Mouse (Mus musculus) Patski (cell line): ENCODE results near the gene Mex3d. TPM values are rescaled to one million over a fixed set of nuclear protein-coding genes. Genes with fewer than 3 reads are reported as not detected.

Experiments
- ATAC-seq: fragments of 100-300 bp; one replicate; pipeline ENCODE4 v1.8.0; 2021
- CTCF ChIA-PET: fragments of 350-600 bp; sonication (Branson Sonifier 250); formaldehyde crosslinking; loops from one replicate; lab custom pipeline; 2022; ENCODE audit warnings: inconsistent platforms; lab: Charles Lee
- POLR2A ChIA-PET: fragments of 350-600 bp; sonication (Branson Sonifier 250); formaldehyde crosslinking; loops from one replicate; lab custom pipeline; 2022; ENCODE audit warnings: antibody characterized with exemption, inconsistent platforms; lab: Charles Lee
- DNase-seq: peaks from one replicate; pipeline ENCODE4 v3.0.0-alpha.2; 2011; ENCODE audit warnings: low read depth, low spot score
- H3K27me3 ChIP-seq: fragments of 371-371 bp; one replicate; pipeline ENCODE4 v1.5.1; 2021
- CTCF ChIP-seq: fragments of 100-300 bp; IDR thresholded peaks from one replicate; pipeline ENCODE4 v1.5.1; 2021
- in situ Hi-C: fragments of 300-500 bp; cut with MboI; formaldehyde crosslinking; loops from 3 replicates; pipeline ENCODE4 v1.11.1; 2018; ENCODE audit warnings: low pct_unique_long_range_greater_than_20kb, mixed read lengths
- polyA plus RNA-seq: library from polyadenylated mRNA; unstranded; gene quantifications from one replicate; pipeline ENCODE4 v1.2.3, GENCODE M21; 2021

Gene Mex3d
- polyA plus RNA-seq, 1 experiment from 2014 or later: 30.6 TPM

- ATAC-seq: no peak
- no peak for DNase-seq
- in situ Hi-C loops: no loop called here
- H3K27me3 ChIP-seq: no peaks in the 10 kb centered on the region
- TF ChIP-seq CTCF: no peak
- POLR2A ChIA-PET: interaction anchor here (1.2 kb wide), 1 partner anchor 9 kb away, joined by 3 read pairs; no protein-coding TSS in a partner anchor
- CTCF ChIA-PET: no interaction called here
Observed at GRCm38 (mm10) chr10:80417371-80417770, 29.9 kb upstream of the Mex3d start.

- ATAC-seq (no peak), DNase-seq (no peak)
- ChIA-PET CTCF (interaction anchor here (1.3 kb wide), 1 partner anchor 10 kb away, joined by 4 read pairs; no protein-coding TSS in a partner anchor), POLR2A (no interaction called here)
- no peak for TF ChIP-seq CTCF
- H3K27me3 ChIP-seq: no peaks in the 10 kb centered on the region
- in situ Hi-C loops: no loop called here
Observed at GRCm38 (mm10) chr10:80415566-80415965, 28.1 kb upstream of the Mex3d start.

DNA sequence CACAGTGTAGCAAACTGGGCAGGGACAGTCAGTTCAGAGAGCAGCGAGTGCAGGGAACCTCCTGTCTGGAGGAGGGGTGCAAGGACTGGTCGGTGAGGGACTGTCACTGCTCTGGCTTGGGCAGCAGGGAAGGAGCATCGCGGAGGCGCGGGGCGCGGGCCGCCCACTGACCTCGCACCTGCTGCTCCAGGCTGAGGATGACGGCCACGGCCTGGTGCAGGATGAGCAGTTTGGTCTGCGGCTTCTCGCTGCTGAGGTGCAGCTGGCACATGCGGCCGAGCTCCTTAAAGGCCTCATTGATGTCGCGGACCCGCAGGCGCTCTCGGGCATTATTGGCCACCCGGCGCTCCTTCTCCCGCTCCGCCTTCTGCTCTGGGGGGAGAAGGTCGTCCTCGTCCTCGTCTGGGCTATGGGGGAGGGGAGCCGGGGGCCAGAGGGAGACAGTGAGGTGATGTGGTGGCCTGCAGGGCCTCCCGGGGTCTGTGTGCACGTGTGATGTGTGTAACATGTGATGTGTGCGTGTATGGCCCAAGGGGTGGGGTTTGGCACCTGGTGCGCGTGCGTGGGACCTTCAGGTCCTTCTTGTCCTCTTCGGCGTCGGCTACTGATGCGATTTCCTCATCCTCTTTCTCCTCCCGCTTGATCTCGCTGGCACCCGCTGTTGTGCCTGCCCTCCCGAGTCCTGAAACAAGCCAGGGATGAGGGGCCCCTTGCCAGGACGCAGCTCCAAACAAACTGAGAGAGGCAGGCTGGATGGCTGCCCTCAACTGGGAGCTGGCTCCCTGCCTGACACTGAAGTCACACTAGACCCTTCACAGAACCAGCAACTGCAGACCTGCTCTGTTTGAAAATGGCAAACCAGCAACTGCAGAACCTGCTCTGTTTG, 25.4 kb upstream of the Mex3d start:
- ATAC-seq: no peak
- ChIA-PET POLR2A (no interaction called here), CTCF (no interaction called here)
- in situ Hi-C loops: no loop called here
- H3K27me3 ChIP-seq: no peaks in the 10 kb centered on the region
- TF ChIP-seq CTCF: no peak
- DNase-seq: no peak

DNA sequence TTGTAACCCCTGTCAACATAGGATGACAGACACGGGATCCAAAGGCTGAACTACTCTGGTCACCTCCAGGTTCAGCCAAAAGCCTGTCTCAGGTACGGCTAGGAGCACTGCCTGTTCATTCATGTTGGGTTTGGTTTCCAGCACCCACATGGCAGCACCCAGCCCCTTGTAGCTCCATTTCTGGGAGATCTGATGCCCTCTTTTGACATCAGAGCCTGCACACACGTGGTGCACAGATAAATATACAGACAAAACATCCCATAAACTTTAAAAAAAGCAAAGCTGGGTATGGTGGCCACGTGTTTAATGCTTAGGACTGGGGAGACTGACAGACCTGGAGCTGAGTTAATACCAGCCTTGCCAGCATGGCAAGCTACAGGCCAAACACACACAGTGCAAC, 20.5 kb upstream of the Mex3d start:
- in situ Hi-C loops: no loop called here
- CTCF ChIA-PET: interaction anchor here (0.7 kb wide), 1 partner anchor 15 kb away, joined by 3 read pairs; no protein-coding TSS in a partner anchor
- DNase-seq (no peak), ATAC-seq (no peak)
- no peak for TF ChIP-seq CTCF
- POLR2A ChIA-PET: interaction anchor here (1.1 to 1.5 kb wide), 3 partner anchors 10 to 64 kb away, joined by 3 to 4 read pairs (median 3); no protein-coding TSS in a partner anchor
- H3K27me3 ChIP-seq: no peaks in the 10 kb centered on the region

DNA sequence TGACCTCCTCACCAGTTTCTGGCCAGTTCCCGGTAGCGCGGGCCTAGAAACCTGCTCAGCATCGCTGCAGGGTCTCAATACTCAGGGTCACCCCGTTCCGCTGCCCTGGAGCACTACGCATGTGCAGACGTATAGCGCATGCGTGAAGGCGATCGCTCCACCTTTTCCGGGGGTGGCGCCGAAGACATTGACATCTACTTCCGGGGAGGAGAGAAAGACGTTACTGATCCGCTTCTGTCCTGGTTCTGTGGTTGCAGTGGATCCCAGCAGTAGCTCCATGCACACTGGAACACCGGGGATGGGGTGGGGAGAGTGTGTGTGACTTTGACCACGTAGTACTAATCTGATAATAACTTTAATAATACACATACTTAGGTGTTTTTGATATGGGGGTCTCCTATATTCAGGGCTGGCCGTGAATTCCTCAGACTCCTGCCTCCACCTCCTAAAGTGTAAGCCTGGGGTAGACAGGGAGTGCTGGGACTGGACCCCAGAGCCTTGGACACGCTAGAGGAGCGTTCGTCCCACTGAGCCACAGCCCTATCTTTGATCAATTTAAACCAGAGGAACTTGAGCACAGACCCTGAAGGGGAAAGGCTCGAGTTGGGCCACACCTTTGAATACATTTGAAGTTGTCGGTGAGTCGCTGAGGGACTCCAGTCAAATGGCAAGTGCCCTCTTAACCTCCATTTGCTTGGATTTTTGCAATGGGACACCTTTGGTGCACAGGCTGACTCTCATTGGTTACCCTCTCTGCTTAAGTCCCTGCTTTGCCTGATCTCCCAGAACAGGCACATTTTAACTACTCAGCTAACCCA, 19.4 kb upstream of the Mex3d start, which contains the start of gene Uqcr11:
Gene Uqcr11, minus strand, starts transcription at position 147 of the 818 bp plus-strand sequence.
- POLR2A ChIA-PET: interaction anchor here (0.6 to 1.5 kb wide), 3 partner anchors 15 to 25 kb away, joined by 3 to 7 read pairs (median 4); no protein-coding TSS in a partner anchor
- CTCF ChIA-PET: interaction anchor here (1.0 kb wide), 1 partner anchor 31 kb away, joined by 3 read pairs; no protein-coding TSS in a partner anchor
- peak; percentile 54 for ATAC-seq
- in situ Hi-C loops: no loop called here
- TF ChIP-seq CTCF: no peak
- H3K27me3 ChIP-seq: no peaks in the 10 kb centered on the region
- DNase-seq: no peak

DNA sequence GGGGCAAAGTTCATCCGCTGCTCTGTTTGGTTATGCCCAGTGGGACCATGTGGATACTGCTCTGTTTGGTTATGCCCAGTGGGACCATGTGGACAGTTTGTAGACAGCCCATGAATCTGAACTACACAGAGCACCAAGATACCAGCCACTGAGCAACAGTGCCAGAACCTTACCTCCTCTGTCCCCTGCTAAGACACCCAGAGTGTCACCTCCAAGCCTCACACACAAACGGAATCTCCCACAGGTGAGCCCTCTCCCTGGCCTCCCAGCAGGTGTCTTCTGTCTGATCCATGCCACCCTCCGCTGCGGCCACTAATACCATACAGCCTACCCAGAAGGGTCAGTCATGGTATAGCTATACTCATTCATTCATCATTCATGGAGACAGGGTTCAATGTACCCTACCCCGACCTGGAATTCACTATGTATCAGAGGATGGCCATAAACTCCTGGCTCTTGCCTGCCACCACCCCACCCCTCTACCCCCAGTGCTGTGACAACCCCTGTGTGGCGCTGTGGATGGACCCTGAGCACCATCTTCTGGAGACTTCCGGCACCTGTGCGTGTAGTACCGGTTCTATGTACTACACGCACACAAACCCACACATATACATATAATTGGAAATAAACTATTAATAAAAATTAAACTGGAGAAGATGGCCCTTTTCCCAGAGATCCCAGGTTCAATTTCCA, 18.2 kb upstream of the Mex3d start:
- ChIA-PET POLR2A (interaction anchor here (1.1 to 1.5 kb wide), 2 partner anchors 19 to 26 kb away, joined by 3 to 7 read pairs; no protein-coding TSS in a partner anchor), CTCF (interaction anchor here (1.0 kb wide), 1 partner anchor 30 kb away, joined by 3 read pairs; no protein-coding TSS in a partner anchor)
- in situ Hi-C loops: no loop called here
- no peak for TF ChIP-seq CTCF
- no peaks in the 10 kb centered on the region for H3K27me3 ChIP-seq
- DNase-seq (no peak), ATAC-seq (no peak)

DNA sequence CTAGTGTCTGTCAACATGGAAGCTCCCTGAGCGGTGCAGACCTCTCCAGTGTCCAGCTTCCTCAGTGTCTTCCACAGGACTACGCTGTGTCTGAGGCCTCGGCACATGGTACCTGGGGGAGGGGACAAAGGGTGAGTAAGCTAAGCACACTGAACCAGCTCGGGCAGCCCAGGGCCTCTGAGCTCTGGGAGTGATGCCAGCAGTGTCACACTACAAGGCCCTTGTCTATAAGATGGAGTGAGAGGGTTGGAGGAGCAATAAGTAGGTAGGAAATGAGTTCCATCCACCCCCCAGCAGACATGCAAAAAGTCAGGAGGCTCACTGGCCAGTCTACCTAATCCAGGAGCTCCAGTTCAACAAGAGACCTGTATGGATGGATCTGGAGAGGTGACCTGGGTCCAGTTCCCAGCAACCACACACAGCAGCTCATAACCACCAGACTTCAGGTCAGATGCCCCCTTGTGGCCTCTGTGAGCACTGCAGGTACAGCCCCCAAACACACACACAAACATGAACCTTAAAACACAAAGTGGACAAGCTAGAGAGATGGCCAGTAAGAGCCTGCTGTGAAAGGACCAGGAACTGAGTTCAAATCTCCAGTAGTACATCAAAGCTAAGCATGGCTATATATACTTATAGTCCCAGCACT, 15.7 kb upstream of the Mex3d start:
- POLR2A ChIA-PET: interaction anchor here (1.3 to 1.6 kb wide), 2 partner anchors 18 to 20 kb away, joined by 3 read pairs; no protein-coding TSS in a partner anchor
- no peak for TF ChIP-seq CTCF
- CTCF ChIA-PET: interaction anchor here (0.6 to 1.8 kb wide), 9 partner anchors 10 to 195 kb away, joined by 3 to 10 read pairs (median 3); partner anchors contain the start of gene Rexo1
- ATAC-seq: no peak
- H3K27me3 ChIP-seq: no peaks in the 10 kb centered on the region
- in situ Hi-C loops: no loop called here
- DNase-seq: no peak

- DNase-seq: no peak
- in situ Hi-C loops: no loop called here
- no peak for ATAC-seq
- TF ChIP-seq CTCF: no peak
- ChIA-PET CTCF (interaction anchor here (1.0 to 1.1 kb wide), 2 partner anchors 15 to 21 kb away, joined by 3 to 4 read pairs; no protein-coding TSS in a partner anchor), POLR2A (interaction anchor here (1.2 to 5.9 kb wide), 2 partner anchors 10 to 15 kb away, joined by 4 to 38 read pairs; partner anchors contain the start of gene Mex3d)
- no peaks in the 10 kb centered on the region for H3K27me3 ChIP-seq
Observed at GRCm38 (mm10) chr10:80400704-80401161, 13.3 kb upstream of the Mex3d start.
